Mouse (Mus musculus) embryonic fibroblast, embryonic 13.5 days (primary cell): ENCODE results near the gene Mesp1.

ENCODE experiments used
- CTCF ChIP-seq: IDR thresholded peaks from 2 replicates; pipeline ENCODE4 v1.5.1; 2011; ENCODE audit warnings: mild to moderate bottlenecking, control low read depth, low read length, moderate library complexity, borderline replicate concordance; ENCODE audit not compliant: insufficient read depth
- POLR2A ChIP-seq: IDR thresholded peaks from 2 replicates; pipeline ENCODE4 v1.6.1; 2011; ENCODE audit warnings: low read depth, mild to moderate bottlenecking, control low read depth, low read length, moderate library complexity

DNA sequence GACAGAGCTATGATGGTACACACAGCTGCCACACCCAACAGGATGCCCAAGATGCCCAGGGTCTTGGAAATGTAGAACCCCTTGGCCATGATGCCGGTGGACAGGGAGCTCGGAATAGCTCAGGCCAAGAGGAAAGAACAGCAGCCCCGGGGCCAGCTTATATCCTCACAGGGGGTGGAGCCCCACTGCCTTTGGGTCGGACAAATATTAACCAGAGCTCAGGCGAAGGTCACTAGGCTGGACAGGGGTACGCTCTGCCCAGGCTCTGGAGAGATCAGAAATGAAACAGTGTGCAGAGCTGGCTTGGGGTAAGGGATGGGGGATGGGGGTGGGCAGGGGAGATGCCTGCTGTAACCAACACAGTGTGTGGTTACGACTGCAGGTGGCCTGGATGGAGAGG lies 48.6 kb upstream of the Mesp1 start:
- TF ChIP-seq CTCF (no peak), POLR2A (no peak)
